Mouse (Mus musculus) yolk sac, embryonic 10.5 days (tissue): ENCODE results near the gene Slc30a5.

Experiments
- DNase-seq: peaks from one replicate; pipeline ENCODE4 v3.0.0-alpha.2; 2017; ENCODE audit warnings: low spot score

Gene Slc30a5

DNA sequence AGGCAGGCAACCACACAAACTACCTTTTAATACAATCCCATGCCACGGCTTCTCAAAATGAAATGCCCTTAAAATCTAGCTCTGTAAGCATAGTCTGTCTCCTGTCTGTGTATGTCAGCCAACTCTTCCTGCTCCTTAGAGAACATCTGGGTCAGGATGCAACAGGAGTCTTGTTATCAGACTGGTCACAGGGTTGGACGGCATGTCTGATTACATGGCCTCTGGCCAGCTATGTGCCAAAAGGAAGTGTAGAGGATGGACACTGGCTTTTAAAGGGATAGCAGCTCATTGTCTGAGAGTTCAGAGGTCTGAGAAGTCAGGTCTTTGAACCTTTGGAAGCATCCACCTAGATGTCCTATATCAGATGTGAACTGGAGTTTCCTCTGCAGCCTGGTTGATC lies 77.9 kb downstream of the Slc30a5 start:
- DNase-seq: no peak

DNA sequence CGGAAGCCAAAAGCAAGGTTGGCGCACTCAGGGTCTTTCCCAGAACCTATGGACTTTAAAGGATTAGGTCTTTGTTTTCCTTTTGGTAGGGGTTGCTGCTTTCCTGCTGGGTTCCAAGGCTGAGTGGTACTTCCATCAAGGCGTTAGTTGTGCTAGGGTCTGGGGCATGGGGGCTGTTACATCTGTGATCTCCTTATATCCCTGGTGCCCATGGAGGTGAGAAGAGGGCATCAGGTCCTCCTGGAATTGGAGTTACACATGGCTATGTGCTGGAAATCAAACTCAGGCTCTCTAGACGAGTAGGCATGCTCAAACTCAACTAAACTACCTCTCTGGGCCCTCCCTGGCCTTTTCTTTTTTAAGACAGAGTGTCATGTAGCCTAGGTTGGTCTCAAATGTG lies 79.0 kb downstream of the Slc30a5 start:
- no peak for DNase-seq

DNA sequence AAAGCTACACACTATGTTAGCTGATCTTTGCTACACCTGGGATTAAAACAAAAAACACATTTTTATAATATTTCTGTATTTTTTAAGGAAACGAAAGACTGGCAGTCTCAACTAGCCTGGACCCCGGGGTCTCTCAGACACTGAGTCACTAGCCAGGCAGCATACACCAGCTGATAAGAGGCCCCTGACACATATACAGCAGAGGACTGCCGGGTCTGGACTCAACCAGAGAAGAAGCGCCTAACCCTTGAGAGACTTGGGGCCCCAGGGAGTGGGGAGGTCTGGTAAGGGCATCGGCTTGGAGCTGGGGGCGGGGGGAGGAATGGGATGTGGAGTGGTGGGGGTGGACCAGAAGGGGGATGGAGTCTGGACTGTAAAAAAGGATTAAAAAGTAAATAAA lies 80.2 kb downstream of the Slc30a5 start:
- no peak for DNase-seq
